Mouse (Mus musculus): ENCODE results near the gene Mzf1.

- TF ChIP-seq TAL1 (IDR thresholded peaks at IDR 0.05; ENCODE audit: low read length) (no peak), GATA1 (IDR thresholded peaks at IDR 0.05; ENCODE audit: low read length) (no peak)
Measured at GRCm38 (mm10) chr7:13043120-13043444, 11.5 kb downstream of the Mzf1 start.

Data from erythroblast, embryonic 14.5 days (primary cell).